Mouse (Mus musculus): ENCODE measurements around the gene Tex10.

- no peak for TF ChIP-seq POLR2A (IDR thresholded peaks at IDR 0.05; ENCODE audit: extremely low read depth, insufficient read depth, low read length)
- no peak for TF ChIP-seq CTCF (IDR thresholded peaks at IDR 0.05; ENCODE audit: low read depth, low read length)
Observed at GRCm38 (mm10) chr4:48488916-48489315, 15.7 kb upstream of the Tex10 start.

Measured in liver, adult 2 months (tissue).